Mouse (Mus musculus) lung, embryonic 15.5 days (tissue): ENCODE measurements around the gene Styx. TPM values are rescaled to one million over a fixed set of nuclear protein-coding genes. Genes with fewer than 3 reads are reported as not detected.
A peak's percentile ranks its signal among the peaks of the same experiment; 100 is the strongest.
"Not testable (repeated sequence)": the region's sequence is repeated elsewhere in the genome, so short reads cannot be mapped to it uniquely, and the experiment has no call there.

Source experiments
- ATAC-seq: fragments of 200-750 bp; cut with Nextera tagmentation; 2 replicates; pipeline ENCODE4 v1.8.0; 2017; ENCODE audit warnings: moderate number of reproducible peaks, borderline replicate concordance; ENCODE audit not compliant: low FRiP score, low TSS enrichment; ENCODE audit errors: extremely low read depth
- H3K27ac ChIP-seq: fragments of 300-500 bp; sonication (generic); 2 replicates; pipeline ENCODE4 v1.5.1; 2015; ENCODE audit warnings: moderate library complexity, mild to moderate bottlenecking, inconsistent platforms
- H3K27me3 ChIP-seq: fragments of 300-500 bp; sonication (generic); 2 replicates; pipeline ENCODE4 v1.6.1; 2015; ENCODE audit warnings: inconsistent platforms
- H3K36me3 ChIP-seq: fragments of 300-500 bp; sonication (generic); 2 replicates; pipeline ENCODE4 v1.6.1; 2015; ENCODE audit warnings: inconsistent platforms
- H3K4me1 ChIP-seq: fragments of 300-500 bp; sonication (generic); 2 replicates; pipeline ENCODE4 v1.6.1; 2015; ENCODE audit warnings: inconsistent platforms
- H3K4me2 ChIP-seq: fragments of 300-500 bp; sonication (generic); 2 replicates; pipeline ENCODE4 v1.6.1; 2015; ENCODE audit warnings: inconsistent platforms, mild to moderate bottlenecking, moderate library complexity
- H3K4me3 ChIP-seq: fragments of 300-500 bp; sonication (generic); 2 replicates; pipeline ENCODE4 v1.5.1; 2015; ENCODE audit warnings: mild to moderate bottlenecking, inconsistent platforms
- H3K9ac ChIP-seq: fragments of 300-500 bp; sonication (generic); 2 replicates; pipeline ENCODE4 v1.6.1; 2015; ENCODE audit warnings: inconsistent platforms
- H3K9me3 ChIP-seq: fragments of 300-500 bp; sonication (generic); 2 replicates; pipeline ENCODE4 v1.6.1; 2016; ENCODE audit warnings: inconsistent platforms
- WGBS: fragments of 180-500 bp; shearing (Covaris S2); methylation state at CpG from one replicate; pipeline ENCODE4 v1.1.7; 2015; 5-methylcytosine and 5-hydroxymethylcytosine counted together
- polyA plus RNA-seq: library from polyadenylated mRNA; unstranded; fragments of >200 nt; fragmentation: Nextera tagmentation; extraction: Ambion mirVana; gene quantifications from 2 replicates; pipeline ENCODE4 v1.2.1, GENCODE M21; 2015

Gene Styx
- polyA plus RNA-seq, 1 experiment from 2014 or later: 68.9 TPM

DNA sequence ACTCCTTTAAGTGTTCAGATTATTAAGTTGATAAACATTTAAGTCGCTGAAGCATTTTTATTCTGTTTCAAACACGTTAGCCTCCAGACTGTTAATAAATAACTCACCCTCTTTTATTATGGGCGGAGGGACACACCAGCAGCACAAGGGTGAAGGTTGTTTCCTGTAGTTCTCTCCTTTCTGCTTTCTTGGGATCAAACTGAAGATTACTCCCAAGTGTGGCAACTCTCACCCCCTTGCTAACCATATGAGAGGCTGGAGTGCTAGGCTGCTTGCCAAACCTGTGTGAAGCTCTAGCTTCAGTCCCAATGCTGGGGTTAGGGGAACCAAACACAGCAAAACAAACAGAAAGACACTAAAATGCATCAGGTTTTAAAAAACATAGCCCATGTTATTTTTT, 27.9 kb downstream of the Styx start:
- no peaks in the 10 kb centered on the region for H3K4me1 ChIP-seq
- H3K36me3 ChIP-seq: peaks cover 27% of the 10 kb centered on the region
- H3K27ac ChIP-seq: no peak overlapping the region
- no peaks in the 10 kb centered on the region for H3K9me3 ChIP-seq
- no peak overlapping the region for H3K4me3 ChIP-seq
- H3K4me2 ChIP-seq: no peak overlapping the region
- no peaks in the 10 kb centered on the region for H3K27me3 ChIP-seq
- 71% methylated on average over 3 of the region's 3 CpGs for WGBS
- ATAC-seq: no peak
- no peak overlapping the region for H3K9ac ChIP-seq

GRCm38 (mm10) chr14:45380756-45381155, 29.9 kb downstream of the Styx start:
- no peak overlapping the region for H3K27ac ChIP-seq

GRCm38 (mm10) chr14:45382912-45383311, 32.0 kb downstream of the Styx start:
- ATAC-seq: no peak
- Histone ChIP-seq H3K36me3 (peaks cover 27% of the 10 kb centered on the region), H3K4me2 (no peak overlapping the region), H3K9me3 (no peaks in the 10 kb centered on the region), H3K4me3 (no peak overlapping the region), H3K27me3 (no peaks in the 10 kb centered on the region), H3K27ac (no peak overlapping the region), H3K9ac (no peak overlapping the region), H3K4me1 (peaks cover 5% of the 10 kb centered on the region; the same call in 1 of the 2 replicates)
- WGBS: 80% methylated on average over 4 of the region's 4 CpGs

More at GRCm38 (mm10) chr14:45380756-45381155, 29.9 kb downstream of the Styx start:
- no peak for ATAC-seq
- Histone ChIP-seq H3K36me3 (peaks cover 27% of the 10 kb centered on the region), H3K4me3 (no peak overlapping the region), H3K4me1 (no peaks in the 10 kb centered on the region), H3K27me3 (no peaks in the 10 kb centered on the region), H3K9me3 (no peaks in the 10 kb centered on the region), H3K4me2 (no peak overlapping the region), H3K9ac (no peak overlapping the region)
- 71% methylated on average over 6 of the region's 6 CpGs for WGBS

DNA sequence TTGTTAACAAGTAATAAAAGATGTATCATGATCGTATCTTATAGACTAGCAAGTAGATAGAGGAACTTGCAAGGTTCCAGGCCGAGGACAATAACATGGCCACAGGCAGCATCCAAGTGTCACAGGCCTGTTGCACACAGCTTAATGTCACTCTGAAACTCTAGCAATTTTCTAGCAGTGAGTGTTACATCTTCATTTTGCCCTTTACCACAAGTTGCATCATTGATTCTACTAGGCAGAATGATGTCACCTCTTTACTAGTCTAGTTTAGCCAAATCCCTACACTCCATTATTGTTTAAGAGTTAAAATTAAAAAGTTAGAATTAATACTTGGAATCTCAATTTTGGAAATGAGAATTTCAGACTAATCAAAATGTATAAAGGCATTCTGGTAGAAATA, 34.7 kb downstream of the Styx start:
- no peak overlapping the region for H3K4me3 ChIP-seq
- H3K27me3 ChIP-seq: no peaks in the 10 kb centered on the region
- no peak overlapping the region for H3K27ac ChIP-seq
- peaks cover 13% of the 10 kb centered on the region for H3K4me1 ChIP-seq
- H3K9me3 ChIP-seq: no peaks in the 10 kb centered on the region
- H3K4me2 ChIP-seq: no peak overlapping the region
- 88% methylated on average over 2 of the region's 2 CpGs for WGBS
- H3K36me3 ChIP-seq: peaks cover 8% of the 10 kb centered on the region; the same call in 1 of the 2 replicates
- no peak for ATAC-seq
- no peak overlapping the region for H3K9ac ChIP-seq

DNA sequence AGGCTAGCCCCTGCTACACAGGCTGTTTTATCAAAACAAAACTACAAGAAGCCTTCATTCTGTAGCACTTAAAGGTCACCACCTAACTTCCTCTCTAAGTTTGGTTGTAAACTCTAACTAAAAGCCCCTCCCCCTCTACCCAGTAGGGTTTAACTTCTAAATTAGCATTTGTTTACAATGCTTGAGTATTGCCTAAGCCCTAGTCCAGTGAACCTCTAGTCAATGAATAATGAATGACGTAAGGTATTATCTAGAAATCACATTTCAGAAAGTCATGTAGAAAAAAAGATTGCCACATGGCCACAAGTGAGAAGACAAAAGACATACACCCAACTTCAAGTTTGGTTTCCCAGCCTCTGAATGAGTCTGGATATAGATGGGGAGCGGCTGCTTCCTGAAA, 36.6 kb downstream of the Styx start:
- Histone ChIP-seq H3K4me3 (peak overlapping the region; percentile 95), H3K27ac (no peak overlapping the region), H3K9me3 (no peaks in the 10 kb centered on the region), H3K4me1 (peaks cover 13% of the 10 kb centered on the region), H3K9ac (peak overlapping the region; percentile 85; the same call in 1 of the 2 replicates), H3K36me3 (no peaks in the 10 kb centered on the region; the same call in 1 of the 2 replicates), H3K4me2 (peak overlapping the region; percentile 74), H3K27me3 (no peaks in the 10 kb centered on the region)
- 15% methylated on average over 2 of the region's 2 CpGs for WGBS
- ATAC-seq: no peak

- peak overlapping the region; percentile 95 for H3K4me3 ChIP-seq
- WGBS: under 1% methylated on average over 71 of the region's 71 CpGs
- H3K36me3 ChIP-seq: no peaks in the 10 kb centered on the region
- H3K4me2 ChIP-seq: peak overlapping the region; percentile 74
- H3K9me3 ChIP-seq: no peaks in the 10 kb centered on the region
- ATAC-seq: peak; percentile 97
- peak overlapping the region; percentile 85 for H3K9ac ChIP-seq
- H3K4me1 ChIP-seq: peaks cover 13% of the 10 kb centered on the region
- H3K27ac ChIP-seq: peak overlapping the region; percentile 92
- no peaks in the 10 kb centered on the region for H3K27me3 ChIP-seq
Observed at GRCm38 (mm10) chr14:45388345-45389181, 37.7 kb downstream of the Styx start.

GRCm38 (mm10) chr14:45389194-45389593, 38.3 kb downstream of the Styx start:
- WGBS: 10% methylated on average over 3 of the region's 3 CpGs
- H3K36me3 ChIP-seq: no peaks in the 10 kb centered on the region
- ATAC-seq: peak; percentile 12
- no peaks in the 10 kb centered on the region for H3K27me3 ChIP-seq
- H3K4me3 ChIP-seq: peak overlapping the region; percentile 95
- H3K4me2 ChIP-seq: peak overlapping the region; percentile 74
- H3K4me1 ChIP-seq: peaks cover 13% of the 10 kb centered on the region
- no peaks in the 10 kb centered on the region for H3K9me3 ChIP-seq
- H3K27ac ChIP-seq: peak overlapping the region; percentile 92
- peak overlapping the region; percentile 85 for H3K9ac ChIP-seq

GRCm38 (mm10) chr14:45399836-45400235, 48.9 kb downstream of the Styx start:
- Histone ChIP-seq H3K36me3 (no peaks in the 10 kb centered on the region), H3K9me3 (no peaks in the 10 kb centered on the region), H3K27ac (no peak overlapping the region), H3K4me1 (no peaks in the 10 kb centered on the region), H3K9ac (no peak overlapping the region), H3K27me3 (no peaks in the 10 kb centered on the region), H3K4me2 (no peak overlapping the region), H3K4me3 (no peak overlapping the region)
- no peak for ATAC-seq
- 76% methylated on average over 3 of the region's 3 CpGs for WGBS

DNA sequence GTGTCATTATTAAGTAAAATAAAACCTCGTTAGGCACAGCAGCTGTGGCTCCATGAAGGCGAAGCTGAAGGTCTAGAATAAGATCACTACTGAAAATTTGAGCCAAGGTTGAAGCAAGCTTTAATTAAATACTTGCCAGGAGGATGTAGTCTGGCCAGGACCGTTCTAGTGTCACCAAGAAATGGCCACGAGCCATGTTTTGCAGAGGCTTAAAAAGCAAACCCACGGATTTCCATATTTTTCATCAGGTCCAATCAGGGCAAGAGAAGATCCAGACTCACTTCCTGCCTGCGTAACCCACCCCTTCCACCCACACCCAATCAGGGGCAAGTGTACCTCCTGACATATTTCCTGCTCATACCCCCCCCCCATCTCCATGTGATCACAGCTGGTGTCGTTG, 52.8 kb downstream of the Styx start:
- H3K27ac ChIP-seq: no peak overlapping the region
- no peak overlapping the region for H3K9ac ChIP-seq
- no peak for ATAC-seq
- no peaks in the 10 kb centered on the region for H3K36me3 ChIP-seq
- H3K27me3 ChIP-seq: no peaks in the 10 kb centered on the region
- H3K4me1 ChIP-seq: no peaks in the 10 kb centered on the region
- H3K4me2 ChIP-seq: no peak overlapping the region
- no peak overlapping the region for H3K4me3 ChIP-seq
- 77% methylated on average over 7 of the region's 7 CpGs for whole genome bisulfite sequencing
- H3K9me3 ChIP-seq: no peaks in the 10 kb centered on the region

GRCm38 (mm10) chr14:45404813-45405212, 53.9 kb downstream of the Styx start, which contains the start of gene Gnpnat1:
Gene Gnpnat1, minus strand, starts transcription at chr14:45404913.
- 63% methylated on average over 2 of the region's 3 CpGs for WGBS
- H3K27ac ChIP-seq: not testable (repeated sequence)

GRCm38 (mm10) chr14:45416265-45416664, 65.4 kb downstream of the Styx start:
- Histone ChIP-seq H3K36me3 (no peaks in the 10 kb centered on the region), H3K4me3 (no peak overlapping the region), H3K9ac (no peak overlapping the region), H3K4me1 (no peaks in the 10 kb centered on the region), H3K9me3 (no peaks in the 10 kb centered on the region), H3K4me2 (no peak overlapping the region), H3K27ac (no peak overlapping the region), H3K27me3 (no peaks in the 10 kb centered on the region)
- WGBS: 84% methylated on average over 4 of the region's 4 CpGs
- ATAC-seq: no peak

More at GRCm38 (mm10) chr14:45404813-45405212, 53.9 kb downstream of the Styx start, which contains the start of gene Gnpnat1:
- H3K9ac ChIP-seq, H3K27me3 ChIP-seq, H3K9me3 ChIP-seq, H3K4me2 ChIP-seq, ATAC-seq, H3K4me3 ChIP-seq, H3K4me1 ChIP-seq, H3K36me3 ChIP-seq: not testable (repeated sequence)

DNA sequence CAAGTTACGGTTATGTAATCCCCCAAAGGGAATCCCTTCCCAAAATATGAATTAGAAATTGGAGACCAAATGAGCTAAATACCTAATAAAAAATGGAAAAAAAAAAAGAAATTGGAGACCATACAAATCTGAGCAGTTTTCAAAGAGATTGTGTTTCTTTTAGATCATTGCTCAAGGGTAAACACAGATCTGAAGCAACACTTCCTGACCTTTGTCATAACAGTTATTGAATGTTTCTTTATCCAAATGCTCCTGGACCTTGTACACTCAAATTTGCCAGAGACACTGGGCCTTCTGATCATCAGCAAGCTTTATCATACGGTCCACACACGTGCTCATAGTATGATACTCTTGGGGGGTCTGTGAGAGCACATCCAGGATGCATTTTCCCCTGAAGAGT, 67.7 kb downstream of the Styx start:
- Histone ChIP-seq H3K27ac (no peak overlapping the region), H3K4me1 (no peaks in the 10 kb centered on the region), H3K27me3 (no peaks in the 10 kb centered on the region), H3K36me3 (no peaks in the 10 kb centered on the region), H3K9ac (no peak overlapping the region), H3K9me3 (no peaks in the 10 kb centered on the region), H3K4me2 (no peak overlapping the region), H3K4me3 (no peak overlapping the region)
- no peak for ATAC-seq
- 56% methylated on average over 3 of the region's 3 CpGs for whole genome bisulfite sequencing
